Mouse (Mus musculus) left cerebral cortex, adult 18-20 months (tissue): ENCODE data around the gene Klhl42. TPM values are rescaled to one million over a fixed set of nuclear protein-coding genes. Genes with fewer than 3 reads are reported as not detected.

ENCODE experiments used
- DNase-seq, 2 experiments: peaks; one replicate each; pipeline ENCODE4 v3.0.0; 2021 to 2022; ENCODE audit warnings: low spot score in 2 of 2, mixed read lengths in 1 of 2
- total RNA-seq, 2 experiments: library from RNA; stranded (reverse); gene quantifications; 2 replicates each; pipeline ENCODE4 v1.2.3; 2021

Klhl42 gene
- total RNA-seq, 2 experiments from 2014 or later, result 22.0 to 22.1 TPM

- DNase-seq, result no peak
These were observed 4.5 kb upstream of the Klhl42 start, which contains the start of gene Mansc4 for GRCm38 (mm10) chr6:147086594-147087225. TSS of gene Mansc4 (minus strand) at chr6:147087032.

GRCm38 (mm10) chr6:147087736-147088135 is 3.4 kb upstream of the Klhl42 start:
- DNase-seq, result no peak

DNA sequence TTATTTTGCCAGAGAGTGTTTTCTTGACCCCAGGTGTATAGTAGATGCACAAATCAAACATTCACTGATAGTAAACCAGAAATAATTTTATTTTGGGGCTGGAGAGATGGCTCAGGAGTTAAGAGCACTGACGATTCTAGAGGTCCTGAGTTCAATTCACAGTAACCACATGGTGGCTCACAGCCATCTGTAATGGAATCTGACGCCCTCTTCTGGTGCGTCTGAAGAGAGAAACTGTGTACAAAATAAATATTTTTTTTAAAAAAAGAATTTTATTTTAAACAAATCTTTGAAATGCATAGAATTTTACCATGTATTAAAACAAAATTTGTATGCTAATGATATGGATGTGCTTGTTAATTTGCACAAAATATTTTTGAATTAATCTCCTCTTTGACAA is 2.7 kb upstream of the Klhl42 start:
- no peak for DNase-seq

GRCm38 (mm10) chr6:147090191-147090590 is 988 bp upstream of the Klhl42 start:
- no peak for DNase-seq

DNA sequence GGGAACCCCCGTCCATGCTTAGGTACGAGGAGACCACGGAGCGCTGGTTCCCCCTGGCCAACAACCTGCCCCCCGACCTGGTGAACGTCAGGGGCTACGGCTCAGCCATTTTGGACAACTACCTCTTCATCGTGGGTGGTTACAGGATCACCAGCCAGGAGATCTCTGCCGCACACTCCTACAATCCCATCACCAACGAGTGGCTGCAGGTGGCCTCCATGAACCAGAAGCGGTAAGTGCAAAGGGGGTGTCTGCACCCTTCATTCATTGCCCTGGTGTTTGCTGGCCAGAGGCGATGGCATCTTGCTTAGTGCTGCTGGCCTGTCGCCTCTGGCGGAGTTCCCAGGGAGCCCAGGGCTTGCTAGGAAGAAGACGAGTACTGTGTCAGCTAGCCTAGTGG is 957 bp downstream of the Klhl42 start:
- peak; percentile 24 to 49 for DNase-seq

- DNase-seq, result no peak
These were observed 3.6 kb downstream of the Klhl42 start for GRCm38 (mm10) chr6:147094771-147095170.

DNA sequence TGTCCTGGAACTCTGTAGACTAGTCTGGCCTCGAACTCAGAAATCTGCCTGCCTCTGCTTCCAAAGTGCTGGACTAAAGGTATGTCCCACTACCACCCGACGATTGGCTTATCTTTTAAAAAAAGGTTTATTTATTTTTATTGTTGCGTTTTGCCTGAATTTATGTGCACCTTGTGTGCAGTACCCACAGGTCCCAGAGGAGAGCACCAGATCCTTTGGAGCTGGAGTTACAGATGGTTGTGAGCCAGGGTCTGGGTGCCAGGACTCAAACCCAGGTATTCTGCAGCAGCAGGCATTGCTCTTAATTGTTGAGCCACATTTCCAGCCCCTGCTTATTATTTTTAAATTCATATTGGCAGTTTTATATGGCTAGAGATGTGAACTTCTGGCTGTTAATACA is 4.9 kb downstream of the Klhl42 start:
- no peak for DNase-seq

DNA sequence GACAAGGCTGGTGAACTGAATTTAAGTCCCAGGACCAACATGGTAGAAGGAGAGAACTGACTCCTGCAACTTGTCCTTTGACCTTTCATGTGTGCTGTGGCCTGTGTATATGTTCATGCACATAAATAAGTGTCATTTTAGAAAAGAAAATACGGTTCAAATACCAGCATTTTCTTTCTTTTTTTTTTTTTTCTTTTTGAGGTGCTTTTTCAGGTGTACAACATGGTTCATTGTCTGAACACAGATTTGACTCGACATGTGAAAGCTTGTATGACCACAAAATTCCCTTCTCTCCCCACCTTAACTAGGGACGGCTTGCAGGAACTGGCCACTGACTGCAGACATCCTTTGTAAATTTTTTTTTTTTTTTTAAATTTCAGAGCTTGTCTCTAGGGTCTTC is 5.8 kb downstream of the Klhl42 start:
- DNase-seq, result no peak

- DNase-seq, result no peak
These were observed 6.3 kb downstream of the Klhl42 start for GRCm38 (mm10) chr6:147097346-147097929.

DNA sequence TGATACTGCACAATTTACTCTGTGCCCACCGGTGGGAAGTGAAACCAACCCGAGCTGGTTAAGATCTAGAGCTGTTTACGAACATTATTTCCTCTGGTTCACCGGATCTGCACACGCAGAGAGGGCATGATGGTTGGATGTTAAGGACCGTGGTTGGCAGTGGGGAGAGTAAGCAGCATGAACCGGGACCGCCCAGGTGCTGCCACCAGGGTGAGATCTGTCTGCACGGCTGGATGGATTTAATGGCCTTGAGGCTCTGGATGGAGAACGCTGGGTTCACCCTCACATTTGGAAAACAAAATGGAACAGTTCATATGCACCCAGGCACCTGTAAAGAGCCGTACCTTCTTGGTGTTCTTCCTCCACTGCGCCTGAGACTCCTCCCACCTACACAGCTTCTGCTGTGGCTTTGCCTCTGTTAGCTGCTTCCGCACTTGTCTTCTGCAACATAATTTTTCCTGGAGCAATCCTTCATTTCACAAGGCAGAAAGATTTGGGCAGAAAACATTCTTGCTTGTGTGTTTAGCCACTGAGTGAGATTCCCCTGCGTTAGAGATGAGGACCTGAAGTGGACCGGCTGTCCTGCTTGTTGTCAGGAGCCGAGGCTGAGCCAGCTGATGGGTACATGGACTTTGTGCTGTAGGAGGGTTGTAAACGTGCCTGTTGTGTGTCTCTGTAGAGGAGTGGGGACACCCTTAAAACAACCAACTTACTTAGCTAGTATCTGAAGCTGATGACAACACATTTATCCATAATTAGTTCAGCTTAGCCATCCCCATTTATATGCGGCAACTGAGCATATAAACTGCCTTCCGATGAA is 8.5 kb downstream of the Klhl42 start:
- peak; percentile 23 to 25 for DNase-seq

GRCm38 (mm10) chr6:147102293-147102692 is 11.1 kb downstream of the Klhl42 start:
- DNase-seq, result no peak

GRCm38 (mm10) chr6:147105529-147105928 is 14.3 kb downstream of the Klhl42 start:
- no peak for DNase-seq

GRCm38 (mm10) chr6:147106716-147107115 is 15.5 kb downstream of the Klhl42 start:
- DNase-seq, result no peak

GRCm38 (mm10) chr6:147109283-147109682 is 18.1 kb downstream of the Klhl42 start:
- DNase-seq, result no peak

DNA sequence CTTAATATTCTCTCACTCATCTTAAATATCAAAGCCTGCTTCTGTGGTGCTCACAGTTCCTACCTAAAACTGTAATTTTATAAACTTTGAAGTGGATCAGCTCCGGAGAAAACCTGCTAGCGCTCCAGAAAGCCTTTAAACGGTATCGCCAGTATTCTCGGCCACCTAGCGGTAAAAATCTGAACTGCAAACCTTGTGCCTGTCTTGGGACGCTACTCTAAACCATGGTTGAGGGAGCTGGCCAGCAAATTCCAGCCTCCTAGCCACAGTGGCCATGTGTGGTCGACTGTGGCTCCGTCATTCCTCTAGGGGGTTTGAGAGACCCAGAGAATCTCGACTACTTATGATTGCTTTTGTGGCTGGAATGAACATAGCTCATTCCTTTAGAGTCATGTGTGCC is 25.4 kb downstream of the Klhl42 start:
- DNase-seq, result peak; percentile 83 to 93

- DNase-seq, result no peak
These were observed 26.6 kb downstream of the Klhl42 start for GRCm38 (mm10) chr6:147117764-147118163.

- no peak for DNase-seq
These were observed 27.0 kb downstream of the Klhl42 start for GRCm38 (mm10) chr6:147118190-147118589.

GRCm38 (mm10) chr6:147121320-147121719 is 30.1 kb downstream of the Klhl42 start:
- no peak for DNase-seq

DNA sequence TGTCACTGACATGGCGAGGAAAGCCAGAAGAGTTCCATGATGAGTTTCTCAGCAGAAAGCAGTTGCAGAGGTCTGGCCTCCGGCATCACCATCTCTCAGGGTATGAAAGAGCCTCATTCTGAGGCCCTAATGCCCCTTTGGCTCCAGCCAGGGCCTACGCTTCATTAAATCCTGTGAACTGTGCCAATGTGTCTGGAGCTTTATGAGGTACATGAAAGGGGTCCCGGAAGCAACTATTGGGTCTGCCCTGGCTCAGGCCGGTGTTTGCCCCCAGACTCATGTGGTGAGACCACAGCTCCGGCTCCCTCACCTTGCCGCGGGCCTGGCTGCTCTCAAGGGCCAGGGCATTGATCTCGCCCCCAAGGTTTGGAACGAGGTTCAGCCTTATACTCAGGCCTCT is 36.1 kb downstream of the Klhl42 start:
- no peak for DNase-seq

GRCm38 (mm10) chr6:147138260-147138659 is 47.1 kb downstream of the Klhl42 start:
- no peak for DNase-seq

DNA sequence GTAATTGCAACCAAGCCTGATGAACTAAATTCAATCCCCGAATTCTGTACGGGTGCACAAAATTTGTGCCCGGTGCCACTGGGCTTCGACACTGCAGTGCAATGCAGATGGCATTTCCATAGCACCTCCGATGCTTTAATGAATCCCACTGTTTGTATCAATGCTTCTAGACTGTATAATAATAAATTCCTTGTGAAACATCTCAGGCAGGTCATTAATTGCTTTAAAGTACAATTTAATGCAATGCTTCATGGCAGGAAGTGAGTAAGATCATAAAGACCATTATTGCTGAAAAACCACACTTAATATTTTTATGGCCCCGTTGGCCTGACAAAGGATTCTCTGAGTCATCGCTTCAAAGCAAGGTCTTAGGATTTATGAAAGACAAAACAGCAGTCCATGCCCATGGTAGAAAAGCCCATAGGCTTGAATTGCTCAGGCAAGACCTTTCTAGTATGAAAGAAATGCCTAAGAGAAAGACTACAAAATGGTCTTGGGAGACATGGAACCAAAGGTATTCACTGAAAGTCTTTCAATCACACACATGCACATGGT is 49.5 kb downstream of the Klhl42 start:
- DNase-seq, result no peak

DNA sequence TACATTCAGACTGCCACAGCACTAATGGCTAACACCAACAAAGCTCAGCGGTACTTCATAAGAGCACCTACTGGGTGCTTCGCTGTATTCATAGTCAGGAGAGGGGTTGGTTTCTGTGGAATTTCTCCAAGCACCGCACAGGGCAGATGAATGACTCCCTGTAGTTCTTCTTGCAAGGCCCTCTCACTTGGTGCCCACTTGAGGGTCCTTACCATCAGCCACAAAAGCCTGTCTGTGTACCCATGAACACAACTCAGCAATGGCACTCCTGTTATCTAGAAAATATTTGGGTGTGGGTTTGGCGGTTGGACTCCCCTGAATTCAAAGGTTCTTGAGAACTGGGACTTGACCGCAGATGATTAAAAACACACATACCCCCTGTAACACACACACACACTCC is 53.5 kb downstream of the Klhl42 start:
- no peak for DNase-seq
